Mouse (Mus musculus) midbrain, embryonic 14.5 days (tissue): Measurements from ENCODE around the gene Foxb2. TPM values are rescaled to one million over a fixed set of nuclear protein-coding genes. Genes with fewer than 3 reads are reported as not detected.
A peak's percentile ranks its signal among the peaks of the same experiment; 100 is the strongest.
"Not testable (repeated sequence)": the region's sequence is repeated elsewhere in the genome, so short reads cannot be mapped to it uniquely, and the experiment has no call there.

Experiments
- ATAC-seq: fragments of 200-750 bp; cut with Nextera tagmentation; 2 replicates; pipeline ENCODE4 v1.8.0; 2017; ENCODE audit warnings: moderate number of reproducible peaks, moderate library complexity; ENCODE audit not compliant: low FRiP score, low TSS enrichment
- DNase-seq: peaks from one replicate; pipeline ENCODE4 v3.0.0-alpha.2; 2015
- H3K27ac ChIP-seq: fragments of 300-500 bp; sonication (generic); replicated peaks from 2 replicates; pipeline ENCODE4 v1.5.1; 2014; ENCODE audit warnings: mild to moderate bottlenecking, low read depth, low read length, moderate library complexity
- H3K27me3 ChIP-seq: fragments of 300-500 bp; sonication (generic); 2 replicates; pipeline ENCODE4 v1.6.1; 2014; ENCODE audit warnings: low read length, control low read depth, mixed read lengths; ENCODE audit not compliant: control insufficient read depth, insufficient read depth
- H3K36me3 ChIP-seq: fragments of 300-500 bp; sonication (generic); 2 replicates; pipeline ENCODE4 v1.6.1; 2014; ENCODE audit warnings: low read length, control low read depth; ENCODE audit not compliant: control insufficient read depth, insufficient read depth
- H3K4me1 ChIP-seq: fragments of 300-500 bp; sonication (generic); 2 replicates; pipeline ENCODE4 v1.6.1; 2014; ENCODE audit warnings: mild to moderate bottlenecking, antibody characterized with exemption, low read length, control low read depth; ENCODE audit not compliant: control insufficient read depth, insufficient read depth
- H3K4me2 ChIP-seq: fragments of 300-500 bp; sonication (generic); 2 replicates; pipeline ENCODE4 v1.6.1; 2014; ENCODE audit warnings: mild to moderate bottlenecking, low read length, moderate library complexity
- H3K4me3 ChIP-seq: fragments of 300-500 bp; sonication (generic); replicated peaks from 2 replicates; pipeline ENCODE4 v1.5.1; 2014; ENCODE audit warnings: low read depth, low read length
- H3K9ac ChIP-seq: fragments of 300-500 bp; sonication (generic); replicated peaks from 2 replicates; pipeline ENCODE4 v1.6.1; 2014; ENCODE audit warnings: mild to moderate bottlenecking, low read length, moderate library complexity
- H3K9me3 ChIP-seq: fragments of 300-500 bp; sonication (generic); 2 replicates; pipeline ENCODE4 v1.6.1; 2016; ENCODE audit warnings: low read length, control low read depth, mixed read lengths; ENCODE audit not compliant: control insufficient read depth
- WGBS: fragments of 180-500 bp; shearing (Covaris S2); extraction: QIAGEN DNeasy Blood & Tissue Kit; methylation state at CpG from one replicate; pipeline ENCODE4 v1.1.7; 2014; 5-methylcytosine and 5-hydroxymethylcytosine counted together
- polyA plus RNA-seq: library from polyadenylated mRNA; unstranded; fragments of >200 nt; fragmentation: Nextera tagmentation; extraction: Ambion mirVana; gene quantifications from 2 replicates; pipeline ENCODE4 v1.2.1, GENCODE M21; 2014

The Foxb2 gene
- polyA plus RNA-seq, 1 experiment from 2014 or later, result not detected

- H3K9ac ChIP-seq, result no peak overlapping the region; the same call in 1 of the 2 replicates
- H3K27me3 ChIP-seq, result peaks cover 95% of the 10 kb centered on the region
- H3K4me3 ChIP-seq, result peak overlapping the region; percentile 47
- H3K36me3 ChIP-seq, result no peaks in the 10 kb centered on the region
- H3K9me3 ChIP-seq, result no peaks in the 10 kb centered on the region
- H3K4me1 ChIP-seq, result peaks cover 29% of the 10 kb centered on the region
- peak; percentile 70 for DNase-seq
- peak overlapping the region; percentile 90 for H3K4me2 ChIP-seq
- H3K27ac ChIP-seq, result no peak overlapping the region
- WGBS, result under 1% methylated on average over 55 of the region's 55 CpGs
- ATAC-seq, result peak; percentile 15; the same call in 1 of the 2 replicates
Measured at GRCm38 (mm10) chr19:16873942-16874861, 597 bp upstream of the Foxb2 start.

DNA sequence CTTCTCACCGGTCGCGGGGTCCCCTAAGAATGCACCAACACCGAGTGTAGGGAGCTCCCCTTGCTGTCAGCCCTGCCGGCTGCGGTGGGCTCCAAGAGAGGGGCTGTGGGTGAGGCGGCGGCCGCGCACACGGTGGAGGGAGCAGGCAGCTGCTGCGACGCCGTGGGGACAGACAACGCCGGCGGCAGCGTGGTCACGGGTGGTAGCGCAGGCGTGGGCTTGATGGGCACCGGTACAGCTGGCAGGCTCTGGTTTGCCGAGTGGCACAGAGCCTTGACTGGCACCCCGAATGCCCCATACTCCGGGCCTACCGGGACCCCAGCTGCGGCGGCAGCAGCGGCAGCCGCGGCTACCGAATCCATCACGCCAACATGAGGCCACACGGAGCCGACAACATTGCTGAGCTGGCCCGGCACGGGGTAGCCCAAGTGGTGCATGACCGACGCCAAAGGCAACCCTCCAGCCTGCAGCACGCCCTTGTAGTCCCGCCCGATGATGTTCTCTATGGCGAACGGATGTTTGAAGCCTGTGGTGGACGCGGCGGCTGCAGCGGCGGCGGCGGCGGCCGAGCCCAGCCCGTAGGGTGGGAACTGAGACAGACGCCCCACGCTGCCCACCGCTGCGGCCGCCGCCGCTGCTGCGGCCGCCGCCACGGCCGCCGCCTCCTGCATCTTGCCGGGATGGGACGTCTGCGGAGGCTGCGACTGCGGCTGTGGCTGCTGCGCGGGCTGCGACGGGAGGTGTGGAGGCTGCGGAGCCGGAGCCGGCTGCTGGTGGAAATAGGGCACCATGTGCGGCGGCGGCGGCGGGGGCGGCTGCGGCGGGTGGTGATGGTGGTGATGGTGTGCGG is 1.0 kb downstream of the Foxb2 start:
- H3K27me3 ChIP-seq, result peaks cover 97% of the 10 kb centered on the region
- H3K27ac ChIP-seq, result no peak overlapping the region
- no peaks in the 10 kb centered on the region for H3K36me3 ChIP-seq
- peak overlapping the region; percentile 43 for H3K9ac ChIP-seq
- ATAC-seq, result peak; percentile 47
- peak overlapping the region; percentile 47 for H3K4me3 ChIP-seq
- H3K4me2 ChIP-seq, result peak overlapping the region; percentile 90
- peak; percentile 72 for DNase-seq
- under 1% methylated on average over 86 of the region's 88 CpGs for WGBS
- H3K9me3 ChIP-seq, result no peaks in the 10 kb centered on the region
- H3K4me1 ChIP-seq, result peaks cover 29% of the 10 kb centered on the region

GRCm38 (mm10) chr19:16871192-16871760 is 2.3 kb downstream of the Foxb2 start:
- Histone ChIP-seq H3K9me3 (no peaks in the 10 kb centered on the region), H3K4me3 (no peak overlapping the region), H3K4me1 (peaks cover 23% of the 10 kb centered on the region), H3K36me3 (no peaks in the 10 kb centered on the region), H3K27me3 (peaks cover 90% of the 10 kb centered on the region), H3K4me2 (no peak overlapping the region), H3K27ac (no peak overlapping the region), H3K9ac (no peak overlapping the region)
- peak; percentile 37 for DNase-seq
- WGBS, result 1% methylated on average over 24 of the region's 24 CpGs
- ATAC-seq, result no peak

DNA sequence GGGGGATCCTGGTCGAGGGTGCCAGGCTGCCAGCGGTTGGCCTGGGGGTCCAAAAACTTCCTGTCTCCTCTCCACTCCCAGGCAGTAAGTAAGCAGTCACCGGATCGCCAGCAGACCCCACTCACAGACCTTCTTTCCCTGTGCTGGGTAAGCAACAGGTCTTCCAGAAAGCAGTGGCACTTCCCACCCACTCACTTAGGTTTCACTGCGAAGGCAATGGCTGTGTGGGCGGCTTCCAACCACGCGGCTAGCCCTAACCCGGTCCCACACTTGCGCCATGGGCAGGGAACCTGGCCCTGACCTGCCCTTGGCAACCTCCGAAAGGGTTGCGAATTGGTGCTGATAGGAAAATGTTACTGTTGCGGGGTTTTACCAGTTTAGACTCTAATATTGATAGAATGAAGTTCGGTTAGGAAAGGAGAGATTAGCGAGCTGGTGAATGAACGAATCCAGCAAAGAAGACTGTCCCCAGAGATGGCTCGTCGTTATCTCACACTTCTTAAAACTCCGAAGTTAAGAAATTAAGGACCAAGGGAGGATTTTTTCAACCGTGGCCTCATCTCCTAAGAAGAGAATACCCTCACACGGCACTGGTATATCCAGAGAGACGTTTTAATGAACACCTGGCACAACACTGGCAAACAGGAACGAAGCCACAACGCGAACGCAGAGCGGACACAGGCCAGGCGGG is 3.0 kb downstream of the Foxb2 start:
- Histone ChIP-seq H3K9me3 (no peaks in the 10 kb centered on the region), H3K4me3 (no peak overlapping the region), H3K9ac (no peak overlapping the region), H3K4me2 (no peak overlapping the region), H3K4me1 (peaks cover 19% of the 10 kb centered on the region; the same call in 1 of the 2 replicates), H3K27ac (no peak overlapping the region), H3K36me3 (no peaks in the 10 kb centered on the region), H3K27me3 (peaks cover 86% of the 10 kb centered on the region)
- WGBS, result under 1% methylated on average over 28 of the region's 28 CpGs
- no peak for ATAC-seq
- peak; percentile 25 for DNase-seq

DNA sequence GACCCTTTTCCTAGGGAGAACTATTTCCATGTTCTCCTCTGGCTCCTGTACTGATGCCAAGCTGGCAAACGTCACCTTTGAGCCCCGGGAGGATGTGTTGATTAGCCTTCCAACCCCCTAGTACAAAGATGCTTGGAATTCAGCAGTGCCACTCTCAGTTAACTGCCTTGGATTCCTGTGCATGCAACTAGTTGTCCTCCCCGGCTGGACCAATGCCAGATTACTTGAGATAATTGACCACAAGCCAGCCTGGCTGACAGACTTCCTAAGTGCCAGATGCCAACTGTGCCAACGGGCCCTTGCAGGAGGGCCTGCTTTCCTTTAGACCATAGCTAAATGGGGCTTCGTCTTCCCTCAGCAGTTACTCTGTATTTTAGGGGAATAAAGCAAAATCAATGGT is 5.1 kb downstream of the Foxb2 start:
- Histone ChIP-seq H3K27me3 (peaks cover 66% of the 10 kb centered on the region), H3K27ac (no peak overlapping the region), H3K9me3 (no peaks in the 10 kb centered on the region), H3K4me2 (no peak overlapping the region), H3K4me1 (peaks cover 12% of the 10 kb centered on the region; the same call in 1 of the 2 replicates), H3K4me3 (no peak overlapping the region), H3K9ac (no peak overlapping the region), H3K36me3 (no peaks in the 10 kb centered on the region)
- peak; percentile 74 for DNase-seq
- WGBS, result 35% methylated on average over 5 of the region's 5 CpGs
- ATAC-seq, result no peak

DNA sequence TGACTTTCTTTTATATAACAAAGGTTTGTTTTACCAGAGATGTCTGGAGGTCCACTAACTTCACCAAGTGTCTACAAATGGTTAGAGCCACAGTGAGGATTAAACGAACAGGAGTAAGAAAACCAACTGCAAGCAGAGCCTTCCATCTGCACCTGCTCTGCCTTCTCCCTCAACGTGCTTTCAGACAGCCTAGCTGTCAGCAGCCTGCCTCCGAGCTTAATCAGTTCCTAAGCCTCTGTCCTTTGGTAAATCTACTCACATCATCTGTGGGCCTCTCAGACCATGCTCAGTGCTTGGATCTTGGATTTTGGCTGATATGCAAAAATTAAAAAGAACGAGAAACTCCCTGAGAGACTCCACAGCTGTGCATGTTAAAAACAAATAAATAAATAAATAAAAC is 15.0 kb downstream of the Foxb2 start:
- no peaks in the 10 kb centered on the region for H3K9me3 ChIP-seq
- no peaks in the 10 kb centered on the region for H3K27me3 ChIP-seq
- no peak for DNase-seq
- 37% methylated on average over 4 of the region's 4 CpGs for WGBS
- no peaks in the 10 kb centered on the region for H3K4me1 ChIP-seq
- no peak for ATAC-seq
- H3K27ac ChIP-seq, result no peak overlapping the region
- H3K9ac ChIP-seq, result no peak overlapping the region
- H3K36me3 ChIP-seq, result no peaks in the 10 kb centered on the region
- H3K4me2 ChIP-seq, result no peak overlapping the region
- H3K4me3 ChIP-seq, result no peak overlapping the region

DNA sequence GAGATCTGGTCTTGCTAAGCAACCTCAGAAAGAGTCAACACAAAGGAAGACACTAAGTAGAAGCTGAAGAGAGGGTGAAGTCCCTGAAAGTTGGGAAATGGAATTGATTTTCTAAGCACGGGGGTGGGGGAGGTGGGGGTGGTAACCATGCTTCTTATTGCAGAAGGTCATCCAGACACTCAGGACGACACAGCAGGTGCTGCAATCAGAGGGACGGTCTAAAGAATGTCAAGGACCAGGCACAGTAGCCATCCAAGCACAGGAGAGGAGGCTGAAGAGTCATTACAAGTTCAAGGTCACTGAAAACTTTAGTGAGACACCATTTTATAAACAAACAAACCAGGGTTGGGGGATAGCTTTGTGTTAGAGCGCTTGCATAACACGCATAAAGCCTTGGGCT is 16.9 kb downstream of the Foxb2 start:
- Histone ChIP-seq H3K27me3 (no peaks in the 10 kb centered on the region), H3K4me3 (no peak overlapping the region), H3K9ac (no peak overlapping the region), H3K4me2 (no peak overlapping the region), H3K27ac (no peak overlapping the region), H3K36me3 (no peaks in the 10 kb centered on the region), H3K9me3 (no peaks in the 10 kb centered on the region), H3K4me1 (no peaks in the 10 kb centered on the region)
- DNase-seq, result no peak
- 77% methylated on average over 5 of the region's 5 CpGs for WGBS
- ATAC-seq, result no peak

DNA sequence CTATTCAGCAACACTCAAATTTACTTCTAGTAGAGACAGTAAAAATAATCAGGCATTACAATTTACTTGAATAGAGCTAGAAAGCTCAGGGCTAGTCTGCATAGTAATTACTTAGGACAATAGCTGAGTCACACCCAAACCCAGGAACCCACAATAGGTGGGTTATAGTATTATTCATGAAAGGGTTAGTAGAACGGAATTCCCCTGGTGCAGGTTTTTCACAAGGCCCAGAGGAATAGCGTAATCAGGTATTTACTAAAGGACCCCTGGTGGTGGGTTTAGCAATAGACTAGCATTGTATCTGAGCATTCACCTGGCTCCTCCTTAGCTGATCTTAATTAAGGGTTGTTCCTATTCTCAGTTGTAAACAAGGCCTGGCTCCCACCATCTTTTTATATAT is 29.5 kb downstream of the Foxb2 start:
- H3K36me3 ChIP-seq, DNase-seq, H3K27ac ChIP-seq, H3K4me2 ChIP-seq, H3K4me3 ChIP-seq, H3K4me1 ChIP-seq, ATAC-seq, H3K9me3 ChIP-seq, H3K9ac ChIP-seq, H3K27me3 ChIP-seq: not testable (repeated sequence)
- WGBS, result 85% methylated on average over 2 of the region's 2 CpGs
